Mouse (Mus musculus): ENCODE data around the gene Spsb1. TPM values are rescaled to one million over a fixed set of nuclear protein-coding genes. Genes with fewer than 3 reads are reported as not detected.

Gene Spsb1
- polyA plus RNA-seq, 1 experiment from 2014 or later: 26.5 TPM

DNA sequence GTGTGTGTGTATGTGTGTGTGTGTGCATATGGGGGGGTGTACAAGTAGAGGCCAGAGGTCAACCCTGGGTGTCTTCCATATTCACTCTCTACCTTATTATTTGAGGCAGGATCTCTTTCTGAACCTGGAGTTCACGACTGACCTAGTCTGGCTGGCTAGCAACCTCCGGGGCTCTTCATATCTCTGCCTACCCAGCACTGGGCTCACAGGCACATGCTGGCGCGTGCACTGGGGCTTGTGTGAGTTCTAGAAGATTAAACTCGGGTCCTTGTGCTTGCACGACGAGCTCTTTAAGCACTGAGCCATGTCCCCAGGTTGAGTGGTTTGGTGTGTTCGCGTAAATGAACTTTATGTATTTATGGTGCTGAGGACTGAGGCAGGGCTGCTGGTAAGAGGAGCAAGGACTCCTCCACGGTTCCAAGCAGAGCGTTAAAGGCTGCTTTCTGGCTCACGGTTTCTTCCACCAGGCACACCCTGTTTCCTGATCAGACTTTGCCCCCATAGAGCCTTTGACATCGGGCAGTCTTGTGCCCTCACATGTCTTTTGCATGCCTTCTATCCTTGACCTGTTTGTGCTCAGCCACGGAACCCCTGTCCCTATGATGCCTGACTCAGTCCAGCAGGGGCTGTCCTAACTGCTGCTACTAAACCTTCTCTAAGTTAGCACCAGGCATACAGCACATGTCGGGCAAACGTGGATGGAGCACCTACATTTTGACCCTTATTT, 21.2 kb downstream of the Spsb1 start:
- Histone ChIP-seq H3K4me1 (replicated peaks; ENCODE audit: control insufficient read depth, insufficient read depth, low read length) (no peaks in the 10 kb centered on the region; the same call in 1 of the 2 replicates), H3K4me3 (ENCODE audit: low read depth, low read length) (no peak overlapping the region), H3K27me3 (replicated peaks; ENCODE audit: control insufficient read depth, insufficient read depth, low read length) (no peaks in the 10 kb centered on the region), H3K27ac (ENCODE audit: low read depth, low read length) (peak overlapping the region; percentile 76), H3K4me2 (replicated peaks; ENCODE audit: low read depth) (peak overlapping the region; percentile 24; the same call in 1 of the 2 replicates), H3K9ac (ENCODE audit: low read depth, low read length) (no peak overlapping the region), H3K36me3 (ENCODE audit: control insufficient read depth, insufficient read depth) (no peaks in the 10 kb centered on the region; the same call in 1 of the 2 replicates), H3K9me3 (ENCODE audit: control insufficient read depth) (no peaks in the 10 kb centered on the region)
- peak; percentile 87 for ATAC-seq
- TF ChIP-seq CTCF (IDR thresholded peaks at IDR 0.05; ENCODE audit: low read depth): peak; percentile 29
- 47% methylated on average over 16 of the region's 16 CpGs for WGBS

DNA sequence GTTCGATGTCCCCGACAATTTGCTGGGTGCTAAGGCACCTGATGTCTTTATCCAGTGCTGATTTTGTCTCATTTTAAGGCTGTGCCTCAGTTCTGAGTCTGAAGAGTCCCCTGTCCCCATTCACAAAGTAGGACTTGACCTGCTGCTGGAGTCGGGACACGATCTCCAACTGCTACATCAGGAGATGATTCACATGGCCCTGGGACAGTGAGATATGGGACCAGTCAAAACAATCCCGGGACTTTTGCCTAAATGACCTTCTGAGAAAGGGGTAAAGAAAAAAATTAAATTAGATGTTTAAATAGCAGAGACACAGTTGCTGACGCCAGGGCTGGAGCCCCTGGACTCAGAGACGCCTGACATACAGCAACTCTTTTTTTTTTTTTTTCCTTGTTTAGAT, 21.8 kb downstream of the Spsb1 start:
- no peaks in the 10 kb centered on the region for H3K27me3 ChIP-seq (replicated peaks; ENCODE audit: control insufficient read depth, insufficient read depth, low read length)
- H3K9ac ChIP-seq (ENCODE audit: low read depth, low read length): no peak overlapping the region
- no peak for TF ChIP-seq CTCF (IDR thresholded peaks at IDR 0.05; ENCODE audit: low read depth)
- ATAC-seq: no peak
- H3K27ac ChIP-seq (ENCODE audit: low read depth, low read length): no peak overlapping the region
- H3K4me3 ChIP-seq (ENCODE audit: low read depth, low read length): no peak overlapping the region
- H3K9me3 ChIP-seq (ENCODE audit: control insufficient read depth): no peaks in the 10 kb centered on the region
- no peaks in the 10 kb centered on the region; the same call in 1 of the 2 replicates for H3K4me1 ChIP-seq (replicated peaks; ENCODE audit: control insufficient read depth, insufficient read depth, low read length)
- H3K4me2 ChIP-seq (replicated peaks; ENCODE audit: low read depth): no peak overlapping the region
- H3K36me3 ChIP-seq (ENCODE audit: control insufficient read depth, insufficient read depth): no peaks in the 10 kb centered on the region; the same call in 1 of the 2 replicates
- WGBS: 74% methylated on average over 7 of the region's 7 CpGs

DNA sequence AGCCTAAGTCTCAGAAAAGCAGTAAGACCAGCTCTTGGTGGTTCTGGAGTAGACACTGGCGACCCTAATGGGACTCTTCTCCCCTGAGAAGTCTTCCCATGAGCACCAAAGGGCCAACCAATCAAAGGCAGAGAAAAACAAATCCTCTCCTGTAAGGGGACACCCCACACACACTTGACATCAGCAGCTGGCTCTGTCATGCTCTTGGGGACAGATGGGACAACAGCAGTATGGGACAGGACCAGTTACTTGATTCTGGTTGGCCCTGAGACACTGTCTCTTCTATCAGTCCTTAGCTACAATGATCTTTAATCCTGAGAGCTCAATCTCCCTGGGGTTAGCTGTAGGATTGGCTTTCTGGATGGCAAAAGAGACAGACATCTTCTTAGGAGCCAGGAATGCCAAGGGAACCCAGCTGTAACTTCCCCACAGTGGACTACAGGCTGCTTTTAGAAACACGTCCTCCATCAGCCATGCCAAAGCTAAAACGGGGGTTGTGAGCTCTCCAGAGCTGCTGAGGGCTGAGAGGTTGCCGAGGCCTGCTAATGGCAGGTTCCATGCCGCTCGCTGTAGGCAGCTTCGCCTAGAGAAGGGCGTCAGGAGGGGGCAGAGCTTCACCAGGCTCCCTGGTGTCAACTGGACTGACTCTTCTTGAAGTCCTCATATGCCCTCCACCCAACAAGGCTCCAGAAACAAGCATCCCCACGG, 22.6 kb downstream of the Spsb1 start:
- no peak overlapping the region for H3K4me3 ChIP-seq (ENCODE audit: low read depth, low read length)
- no peaks in the 10 kb centered on the region; the same call in 1 of the 2 replicates for H3K4me1 ChIP-seq (replicated peaks; ENCODE audit: control insufficient read depth, insufficient read depth, low read length)
- no peak for TF ChIP-seq CTCF (IDR thresholded peaks at IDR 0.05; ENCODE audit: low read depth)
- H3K27ac ChIP-seq (ENCODE audit: low read depth, low read length): no peak overlapping the region
- no peaks in the 10 kb centered on the region for H3K27me3 ChIP-seq (replicated peaks; ENCODE audit: control insufficient read depth, insufficient read depth, low read length)
- no peak overlapping the region for H3K4me2 ChIP-seq (replicated peaks; ENCODE audit: low read depth)
- WGBS: 90% methylated on average over 9 of the region's 9 CpGs
- no peaks in the 10 kb centered on the region for H3K9me3 ChIP-seq (ENCODE audit: control insufficient read depth)
- H3K36me3 ChIP-seq (ENCODE audit: control insufficient read depth, insufficient read depth): no peaks in the 10 kb centered on the region
- ATAC-seq: no peak
- no peak overlapping the region for H3K9ac ChIP-seq (ENCODE audit: low read depth, low read length)

DNA sequence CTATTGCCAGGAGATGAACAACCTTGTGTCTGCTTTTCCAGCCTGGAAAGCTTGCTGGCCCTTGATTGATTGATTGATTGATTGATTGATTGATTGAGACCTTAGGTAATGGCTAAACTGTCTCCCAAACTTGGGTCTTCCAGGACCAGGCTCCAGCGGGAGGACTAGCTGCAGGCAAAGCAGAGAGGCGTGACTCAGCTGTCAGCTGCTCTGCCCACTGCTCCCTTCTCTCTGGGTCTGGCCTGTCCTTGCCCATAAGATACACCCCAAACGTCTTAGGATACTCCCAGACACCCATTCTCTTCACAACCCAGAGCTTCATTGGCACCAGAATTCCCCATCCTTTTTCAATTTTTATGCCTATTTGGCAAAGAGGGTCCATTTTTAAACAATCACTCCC, 24.1 kb downstream of the Spsb1 start:
- Histone ChIP-seq H3K27me3 (replicated peaks; ENCODE audit: control insufficient read depth, insufficient read depth, low read length) (no peaks in the 10 kb centered on the region), H3K4me2 (replicated peaks; ENCODE audit: low read depth) (no peak overlapping the region), H3K36me3 (ENCODE audit: control insufficient read depth, insufficient read depth) (peaks cover 3% of the 10 kb centered on the region; the same call in 1 of the 2 replicates), H3K4me3 (ENCODE audit: low read depth, low read length) (no peak overlapping the region), H3K4me1 (replicated peaks; ENCODE audit: control insufficient read depth, insufficient read depth, low read length) (no peaks in the 10 kb centered on the region; the same call in 1 of the 2 replicates), H3K27ac (ENCODE audit: low read depth, low read length) (no peak overlapping the region), H3K9ac (ENCODE audit: low read depth, low read length) (no peak overlapping the region), H3K9me3 (ENCODE audit: control insufficient read depth) (no peaks in the 10 kb centered on the region)
- no peak for TF ChIP-seq CTCF (IDR thresholded peaks at IDR 0.05; ENCODE audit: low read depth)
- 56% methylated on average over 3 of the region's 3 CpGs for WGBS
- no peak for ATAC-seq

DNA sequence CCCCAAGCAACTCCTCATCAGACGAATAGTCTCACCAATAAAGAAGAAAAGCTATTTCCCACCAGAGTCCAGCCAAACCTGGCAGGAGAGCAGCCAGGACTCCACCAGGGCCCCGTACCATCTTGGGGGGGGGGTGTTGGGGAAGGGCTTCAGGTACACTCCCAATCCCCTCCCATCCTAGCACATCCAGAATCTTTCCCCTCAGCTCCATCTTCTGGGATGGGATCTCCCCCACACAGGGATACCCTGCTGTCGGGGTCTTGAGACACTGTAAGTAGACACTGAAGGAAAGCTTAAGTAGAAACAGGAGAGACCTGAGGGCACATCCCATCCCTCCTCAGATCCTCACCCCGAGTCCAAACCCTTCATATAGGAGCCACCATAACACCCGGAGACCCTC, 31.8 kb downstream of the Spsb1 start:
- Histone ChIP-seq H3K4me2 (replicated peaks; ENCODE audit: low read depth) (no peak overlapping the region), H3K27ac (ENCODE audit: low read depth, low read length) (peak overlapping the region; percentile 9), H3K27me3 (replicated peaks; ENCODE audit: control insufficient read depth, insufficient read depth, low read length) (no peaks in the 10 kb centered on the region), H3K4me1 (replicated peaks; ENCODE audit: control insufficient read depth, insufficient read depth, low read length) (peaks cover 17% of the 10 kb centered on the region), H3K9ac (ENCODE audit: low read depth, low read length) (no peak overlapping the region), H3K9me3 (ENCODE audit: control insufficient read depth) (no peaks in the 10 kb centered on the region), H3K36me3 (ENCODE audit: control insufficient read depth, insufficient read depth) (peaks cover 4% of the 10 kb centered on the region; the same call in 1 of the 2 replicates), H3K4me3 (ENCODE audit: low read depth, low read length) (no peak overlapping the region)
- TF ChIP-seq CTCF (IDR thresholded peaks at IDR 0.05; ENCODE audit: low read depth): no peak
- no peak for ATAC-seq
- 73% methylated on average over 5 of the region's 5 CpGs for WGBS

DNA sequence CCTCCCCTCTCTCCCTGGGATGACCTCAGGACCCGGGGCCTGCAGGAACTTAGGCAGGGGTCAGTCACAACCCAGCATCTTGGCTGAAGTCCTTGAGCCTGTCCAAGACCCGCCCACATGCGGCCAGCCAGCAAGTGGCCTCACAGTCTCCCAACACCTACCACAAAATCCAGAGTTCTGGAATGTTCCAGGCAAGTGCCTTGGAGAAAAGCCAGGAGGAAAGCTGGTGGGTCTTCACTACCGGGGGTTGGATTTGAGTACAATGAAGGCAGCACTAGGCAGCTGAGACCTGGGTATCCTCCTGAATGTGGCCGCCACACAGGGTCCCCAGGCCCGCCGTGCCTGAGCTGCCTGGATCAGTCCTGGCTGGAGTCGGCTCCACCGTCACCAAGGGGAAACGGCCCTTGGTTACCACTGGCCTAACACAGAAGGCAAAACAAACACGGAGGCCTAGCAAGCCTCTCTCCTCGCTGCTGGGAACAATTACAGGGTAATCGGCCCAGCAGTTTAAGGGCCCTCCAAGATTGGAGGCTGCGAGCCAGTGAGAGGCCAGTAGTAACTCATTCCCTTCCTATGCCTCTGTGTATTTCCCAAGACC, 32.6 kb downstream of the Spsb1 start:
- 23% methylated on average over 14 of the region's 14 CpGs for WGBS
- Histone ChIP-seq H3K27ac (ENCODE audit: low read depth, low read length) (peak overlapping the region; percentile 89), H3K4me3 (ENCODE audit: low read depth, low read length) (no peak overlapping the region), H3K27me3 (replicated peaks; ENCODE audit: control insufficient read depth, insufficient read depth, low read length) (no peaks in the 10 kb centered on the region), H3K4me1 (replicated peaks; ENCODE audit: control insufficient read depth, insufficient read depth, low read length) (peaks cover 22% of the 10 kb centered on the region), H3K9ac (ENCODE audit: low read depth, low read length) (no peak overlapping the region), H3K36me3 (ENCODE audit: control insufficient read depth, insufficient read depth) (peaks cover 4% of the 10 kb centered on the region; the same call in 1 of the 2 replicates), H3K4me2 (replicated peaks; ENCODE audit: low read depth) (peak overlapping the region; percentile 21; the same call in 1 of the 2 replicates), H3K9me3 (ENCODE audit: control insufficient read depth) (no peaks in the 10 kb centered on the region)
- no peak for TF ChIP-seq CTCF (IDR thresholded peaks at IDR 0.05; ENCODE audit: low read depth)
- no peak for ATAC-seq

Measured in intestine, postnatal 0 days (tissue).